Mouse (Mus musculus): ENCODE measurements at regions not wholly inside any gene's neighbourhood (a gene's known extent, or its start where the extent isn't known, plus 50 kb on each side); places are given as distances from the start of the nearest gene placed in this dataset.

GRCm38 (mm10) chr2:161429294-161429693 is 320.4 kb upstream of the Chd6 start:
- no peak for DNase-seq (ENCODE audit: extremely low read depth, low read depth, low spot score)
- TF ChIP-seq POLR2A (IDR thresholded peaks at IDR 0.05; ENCODE audit: extremely low read depth, insufficient read depth, low read length) (no peak), CTCF (IDR thresholded peaks at IDR 0.05; ENCODE audit: low read depth, low read length) (no peak)
- Histone ChIP-seq H3K27me3 (ENCODE audit: control insufficient read depth, insufficient read depth, low read length) (no peaks in the 10 kb centered on the region), H3K27ac (replicated peaks; ENCODE audit: insufficient read depth, low read depth, low read length) (no peak overlapping the region), H3K79me2 (ENCODE audit: control insufficient read depth, insufficient read depth, low read length) (no peaks in the 10 kb centered on the region), H3K4me1 (ENCODE audit: control insufficient read depth, insufficient read depth, low read length) (no peaks in the 10 kb centered on the region), H3K4me3 (ENCODE audit: insufficient read depth, low read depth, low read length) (no peak overlapping the region), H3K9ac (ENCODE audit: low read depth, low read length) (no peak overlapping the region), H3K36me3 (ENCODE audit: control insufficient read depth, insufficient read depth, low read length) (no peaks in the 10 kb centered on the region)
- 58% methylated on average over 3 of the region's 3 CpGs for WGBS

DNA sequence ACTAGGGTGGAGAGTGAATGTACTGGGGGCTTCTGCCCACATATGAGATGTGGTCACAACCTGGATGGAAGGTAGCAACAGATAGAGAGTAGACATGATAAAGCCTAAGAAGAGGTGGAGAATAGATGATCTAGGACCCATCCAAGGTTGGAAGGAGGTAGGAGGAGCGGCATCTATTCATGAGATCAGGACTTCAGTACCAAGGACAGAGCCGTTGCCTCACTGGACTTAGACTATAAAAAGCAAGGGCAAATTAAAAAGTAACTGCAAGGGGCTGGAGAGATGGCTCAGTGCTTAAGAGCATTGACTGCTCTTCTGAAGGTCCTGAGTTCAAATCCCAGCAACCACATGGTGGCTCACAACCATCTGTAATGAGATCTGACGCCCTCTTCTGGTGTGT is 316.7 kb upstream of the Chd6 start:
- TF ChIP-seq POLR2A (IDR thresholded peaks at IDR 0.05; ENCODE audit: extremely low read depth, insufficient read depth, low read length), result no peak
- TF ChIP-seq CTCF (IDR thresholded peaks at IDR 0.05; ENCODE audit: low read depth, low read length), result no peak
- WGBS, result 44% methylated on average over 3 of the region's 3 CpGs
- H3K4me1 ChIP-seq (ENCODE audit: control insufficient read depth, insufficient read depth, low read length), result no peaks in the 10 kb centered on the region
- H3K4me3 ChIP-seq (ENCODE audit: insufficient read depth, low read depth, low read length), result no peak overlapping the region
- no peak for DNase-seq (ENCODE audit: extremely low read depth, low read depth, low spot score)
- H3K79me2 ChIP-seq (ENCODE audit: control insufficient read depth, insufficient read depth, low read length), result no peaks in the 10 kb centered on the region
- no peaks in the 10 kb centered on the region for H3K27me3 ChIP-seq (ENCODE audit: control insufficient read depth, insufficient read depth, low read length)
- H3K27ac ChIP-seq (replicated peaks; ENCODE audit: insufficient read depth, low read depth, low read length), result no peak overlapping the region
- H3K9ac ChIP-seq (ENCODE audit: low read depth, low read length), result no peak overlapping the region
- no peaks in the 10 kb centered on the region for H3K36me3 ChIP-seq (ENCODE audit: control insufficient read depth, insufficient read depth, low read length)

- DNase-seq (ENCODE audit: extremely low read depth, low read depth, low spot score), result no peak
- no peak overlapping the region for H3K9ac ChIP-seq (ENCODE audit: low read depth, low read length)
- no peaks in the 10 kb centered on the region for H3K36me3 ChIP-seq (ENCODE audit: control insufficient read depth, insufficient read depth, low read length)
- no peak overlapping the region for H3K27ac ChIP-seq (replicated peaks; ENCODE audit: insufficient read depth, low read depth, low read length)
- H3K4me3 ChIP-seq (ENCODE audit: insufficient read depth, low read depth, low read length), result no peak overlapping the region
- no peaks in the 10 kb centered on the region for H3K4me1 ChIP-seq (ENCODE audit: control insufficient read depth, insufficient read depth, low read length)
- 76% methylated on average over 7 of the region's 7 CpGs for WGBS
- TF ChIP-seq CTCF (IDR thresholded peaks at IDR 0.05; ENCODE audit: low read depth, low read length), result no peak
- no peak for TF ChIP-seq POLR2A (IDR thresholded peaks at IDR 0.05; ENCODE audit: extremely low read depth, insufficient read depth, low read length)
- H3K27me3 ChIP-seq (ENCODE audit: control insufficient read depth, insufficient read depth, low read length), result no peaks in the 10 kb centered on the region
- no peaks in the 10 kb centered on the region for H3K79me2 ChIP-seq (ENCODE audit: control insufficient read depth, insufficient read depth, low read length)
These were observed 309.2 kb upstream of the Chd6 start for GRCm38 (mm10) chr2:161418062-161418461.

DNA sequence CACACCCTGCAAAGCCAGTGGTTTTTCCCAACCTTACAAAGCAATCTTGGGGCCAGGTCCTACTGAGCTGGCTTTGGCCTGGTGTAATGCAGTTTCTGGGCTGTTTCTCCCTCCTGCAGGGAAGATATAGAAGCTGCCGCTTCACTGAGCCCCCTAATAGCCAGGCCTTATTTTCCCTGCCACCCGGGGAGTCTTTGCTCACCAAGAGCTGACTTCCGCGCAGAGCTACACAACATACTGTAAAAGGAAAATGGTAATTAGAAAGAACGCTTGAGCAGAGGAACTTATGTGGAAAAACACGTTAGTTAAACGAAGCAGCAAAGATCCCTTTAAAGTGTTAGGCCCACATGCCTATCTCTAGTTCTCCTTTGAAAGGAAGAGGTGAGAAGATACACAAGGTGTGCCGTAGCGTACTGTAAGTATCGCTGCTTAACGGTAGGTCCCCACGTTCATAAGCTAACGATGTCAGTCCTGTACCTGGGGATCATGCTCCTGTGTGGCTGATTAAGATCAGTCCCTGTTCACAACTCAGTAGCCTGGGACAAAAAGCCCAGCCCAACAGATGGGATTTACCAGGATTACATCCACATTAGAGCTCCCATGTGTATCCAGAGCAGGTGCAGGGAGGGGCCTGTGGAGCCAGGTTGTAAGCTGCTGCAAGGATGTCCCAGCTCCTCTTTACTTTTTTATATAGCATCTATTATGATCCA is 307.5 kb upstream of the Chd6 start:
- WGBS, result 79% methylated on average over 13 of the region's 13 CpGs
- Histone ChIP-seq H3K9ac (ENCODE audit: low read depth, low read length) (no peak overlapping the region), H3K4me1 (ENCODE audit: control insufficient read depth, insufficient read depth, low read length) (no peaks in the 10 kb centered on the region), H3K27ac (replicated peaks; ENCODE audit: insufficient read depth, low read depth, low read length) (no peak overlapping the region), H3K4me3 (ENCODE audit: insufficient read depth, low read depth, low read length) (no peak overlapping the region), H3K36me3 (ENCODE audit: control insufficient read depth, insufficient read depth, low read length) (no peaks in the 10 kb centered on the region), H3K79me2 (ENCODE audit: control insufficient read depth, insufficient read depth, low read length) (no peaks in the 10 kb centered on the region), H3K27me3 (ENCODE audit: control insufficient read depth, insufficient read depth, low read length) (no peaks in the 10 kb centered on the region)
- no peak for DNase-seq (ENCODE audit: extremely low read depth, low read depth, low spot score)
- TF ChIP-seq CTCF (IDR thresholded peaks at IDR 0.05; ENCODE audit: low read depth, low read length), result no peak
- TF ChIP-seq POLR2A (IDR thresholded peaks at IDR 0.05; ENCODE audit: extremely low read depth, insufficient read depth, low read length), result no peak

- TF ChIP-seq POLR2A (IDR thresholded peaks at IDR 0.05; ENCODE audit: extremely low read depth, insufficient read depth, low read length) (no peak), CTCF (IDR thresholded peaks at IDR 0.05; ENCODE audit: low read depth, low read length) (no peak)
- Histone ChIP-seq H3K9ac (ENCODE audit: low read depth, low read length) (no peak overlapping the region), H3K79me2 (ENCODE audit: control insufficient read depth, insufficient read depth, low read length) (no peaks in the 10 kb centered on the region), H3K36me3 (ENCODE audit: control insufficient read depth, insufficient read depth, low read length) (no peaks in the 10 kb centered on the region), H3K27ac (replicated peaks; ENCODE audit: insufficient read depth, low read depth, low read length) (no peak overlapping the region), H3K27me3 (ENCODE audit: control insufficient read depth, insufficient read depth, low read length) (no peaks in the 10 kb centered on the region), H3K4me1 (ENCODE audit: control insufficient read depth, insufficient read depth, low read length) (no peaks in the 10 kb centered on the region), H3K4me3 (ENCODE audit: insufficient read depth, low read depth, low read length) (no peak overlapping the region)
- 95% methylated on average over 1 of the region's 1 CpGs for WGBS
- DNase-seq (ENCODE audit: extremely low read depth, low read depth, low spot score), result no peak
These were observed 299.4 kb upstream of the Chd6 start for GRCm38 (mm10) chr2:161408306-161408705.

DNA sequence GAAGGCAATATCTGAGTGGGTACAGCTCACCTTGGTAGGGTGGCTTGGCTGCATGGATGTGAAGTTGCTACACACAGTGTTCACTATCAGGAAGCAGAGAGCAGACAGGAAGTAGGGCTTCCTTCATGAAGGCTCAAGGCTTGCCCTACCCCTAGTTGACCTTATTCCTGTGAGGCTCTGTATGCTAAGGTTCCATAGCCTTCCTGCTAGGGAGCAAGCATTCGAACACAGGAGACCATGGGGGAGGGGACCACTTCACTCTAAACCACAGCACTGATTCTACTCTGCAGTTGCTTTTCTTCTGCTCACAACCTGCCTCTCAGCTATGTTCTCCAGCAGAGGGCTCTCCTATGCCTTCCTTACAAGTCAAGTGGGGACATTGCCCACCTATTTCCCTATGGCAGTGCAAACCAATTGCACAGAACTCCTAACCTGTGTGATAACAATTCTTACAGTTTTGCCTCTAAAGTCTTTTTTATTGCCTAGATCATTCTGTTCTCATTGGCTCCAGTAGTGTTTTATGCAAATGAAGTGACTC is 297.0 kb upstream of the Chd6 start:
- WGBS, result 45% methylated on average over 1 of the region's 1 CpGs
- Histone ChIP-seq H3K27me3 (ENCODE audit: control insufficient read depth, insufficient read depth, low read length) (no peaks in the 10 kb centered on the region), H3K79me2 (ENCODE audit: control insufficient read depth, insufficient read depth, low read length) (no peaks in the 10 kb centered on the region), H3K4me1 (ENCODE audit: control insufficient read depth, insufficient read depth, low read length) (no peaks in the 10 kb centered on the region), H3K27ac (replicated peaks; ENCODE audit: insufficient read depth, low read depth, low read length) (no peak overlapping the region), H3K36me3 (ENCODE audit: control insufficient read depth, insufficient read depth, low read length) (no peaks in the 10 kb centered on the region), H3K9ac (ENCODE audit: low read depth, low read length) (no peak overlapping the region), H3K4me3 (ENCODE audit: insufficient read depth, low read depth, low read length) (no peak overlapping the region)
- TF ChIP-seq POLR2A (IDR thresholded peaks at IDR 0.05; ENCODE audit: extremely low read depth, insufficient read depth, low read length) (no peak), CTCF (IDR thresholded peaks at IDR 0.05; ENCODE audit: low read depth, low read length) (no peak)
- no peak for DNase-seq (ENCODE audit: extremely low read depth, low read depth, low spot score)
